Mouse (Mus musculus): ENCODE results near the gene Sgms1. TPM values are rescaled to one million over a fixed set of nuclear protein-coding genes. Genes with fewer than 3 reads are reported as not detected.

Gene Sgms1
- polyA plus RNA-seq, 1 experiment from 2014 or later = 19.2 TPM

- DNase-seq (ENCODE audit: low spot score) = no peak
- Histone ChIP-seq H3K9me3 (ENCODE audit: control insufficient read depth, low read length) (no peaks in the 10 kb centered on the region), H3K4me2 (replicated peaks) (no peak overlapping the region), H3K27ac (no peak overlapping the region), H3K9ac (no peak overlapping the region), H3K36me3 (replicated peaks; ENCODE audit: control insufficient read depth, insufficient read depth) (no peaks in the 10 kb centered on the region), H3K4me3 (replicated peaks; ENCODE audit: low read length) (no peak overlapping the region), H3K27me3 (ENCODE audit: control insufficient read depth, insufficient read depth, low read length) (no peaks in the 10 kb centered on the region), H3K4me1 (replicated peaks; ENCODE audit: control insufficient read depth, insufficient read depth, low read length) (no peaks in the 10 kb centered on the region)
- 65% methylated on average over 6 of the region's 6 CpGs for WGBS
- ATAC-seq (ENCODE audit: low FRiP score) = no peak
These were observed 51.8 kb downstream of the Sgms1 start for GRCm38 (mm10) chr19:32337708-32338107.

- H3K9me3 ChIP-seq (ENCODE audit: control insufficient read depth, low read length) = no peaks in the 10 kb centered on the region
- 95% methylated on average over 2 of the region's 2 CpGs for WGBS
- no peak overlapping the region for H3K4me2 ChIP-seq (replicated peaks)
- no peaks in the 10 kb centered on the region for H3K4me1 ChIP-seq (replicated peaks; ENCODE audit: control insufficient read depth, insufficient read depth, low read length)
- no peak for ATAC-seq (ENCODE audit: low FRiP score)
- H3K27ac ChIP-seq = no peak overlapping the region
- H3K27me3 ChIP-seq (ENCODE audit: control insufficient read depth, insufficient read depth, low read length) = no peaks in the 10 kb centered on the region
- no peak for DNase-seq (ENCODE audit: low spot score)
- no peak overlapping the region for H3K9ac ChIP-seq
- H3K36me3 ChIP-seq (replicated peaks; ENCODE audit: control insufficient read depth, insufficient read depth) = no peaks in the 10 kb centered on the region
- H3K4me3 ChIP-seq (replicated peaks; ENCODE audit: low read length) = no peak overlapping the region
These were observed 54.8 kb downstream of the Sgms1 start for GRCm38 (mm10) chr19:32334751-32335150.

GRCm38 (mm10) chr19:32333544-32333943 lies 56.0 kb downstream of the Sgms1 start:
- no peak for ATAC-seq (ENCODE audit: low FRiP score)
- 86% methylated on average over 4 of the region's 4 CpGs for WGBS
- no peak for DNase-seq (ENCODE audit: low spot score)

GRCm38 (mm10) chr19:32332779-32333460 lies 56.6 kb downstream of the Sgms1 start:
- Histone ChIP-seq H3K36me3 (replicated peaks; ENCODE audit: control insufficient read depth, insufficient read depth) (no peaks in the 10 kb centered on the region), H3K4me1 (replicated peaks; ENCODE audit: control insufficient read depth, insufficient read depth, low read length) (no peaks in the 10 kb centered on the region), H3K27ac (no peak overlapping the region), H3K27me3 (ENCODE audit: control insufficient read depth, insufficient read depth, low read length) (no peaks in the 10 kb centered on the region), H3K9me3 (ENCODE audit: control insufficient read depth, low read length) (no peaks in the 10 kb centered on the region), H3K4me3 (replicated peaks; ENCODE audit: low read length) (no peak overlapping the region), H3K9ac (no peak overlapping the region), H3K4me2 (replicated peaks) (no peak overlapping the region)
- 87% methylated on average over 17 of the region's 17 CpGs for WGBS
- ATAC-seq (ENCODE audit: low FRiP score) (no peak), DNase-seq (ENCODE audit: low spot score) (no peak)

More at GRCm38 (mm10) chr19:32333544-32333943, 56.0 kb downstream of the Sgms1 start:
- Histone ChIP-seq H3K36me3 (replicated peaks; ENCODE audit: control insufficient read depth, insufficient read depth) (no peaks in the 10 kb centered on the region), H3K27me3 (ENCODE audit: control insufficient read depth, insufficient read depth, low read length) (no peaks in the 10 kb centered on the region), H3K9me3 (ENCODE audit: control insufficient read depth, low read length) (no peaks in the 10 kb centered on the region), H3K4me2 (replicated peaks) (no peak overlapping the region), H3K9ac (no peak overlapping the region), H3K27ac (no peak overlapping the region), H3K4me3 (replicated peaks; ENCODE audit: low read length) (no peak overlapping the region), H3K4me1 (replicated peaks; ENCODE audit: control insufficient read depth, insufficient read depth, low read length) (no peaks in the 10 kb centered on the region)

GRCm38 (mm10) chr19:32330231-32330630 lies 59.3 kb downstream of the Sgms1 start:
- Histone ChIP-seq H3K4me3 (replicated peaks; ENCODE audit: low read length) (no peak overlapping the region), H3K27me3 (ENCODE audit: control insufficient read depth, insufficient read depth, low read length) (no peaks in the 10 kb centered on the region), H3K9ac (no peak overlapping the region), H3K36me3 (replicated peaks; ENCODE audit: control insufficient read depth, insufficient read depth) (no peaks in the 10 kb centered on the region), H3K4me1 (replicated peaks; ENCODE audit: control insufficient read depth, insufficient read depth, low read length) (no peaks in the 10 kb centered on the region), H3K27ac (no peak overlapping the region), H3K9me3 (ENCODE audit: control insufficient read depth, low read length) (no peaks in the 10 kb centered on the region), H3K4me2 (replicated peaks) (no peak overlapping the region)
- no peak for ATAC-seq (ENCODE audit: low FRiP score)
- DNase-seq (ENCODE audit: low spot score) = no peak
- 91% methylated on average over 3 of the region's 3 CpGs for WGBS

GRCm38 (mm10) chr19:32329511-32329910 lies 60.0 kb downstream of the Sgms1 start:
- Histone ChIP-seq H3K4me1 (replicated peaks; ENCODE audit: control insufficient read depth, insufficient read depth, low read length) (no peaks in the 10 kb centered on the region), H3K9me3 (ENCODE audit: control insufficient read depth, low read length) (no peaks in the 10 kb centered on the region), H3K4me2 (replicated peaks) (no peak overlapping the region), H3K9ac (no peak overlapping the region), H3K36me3 (replicated peaks; ENCODE audit: control insufficient read depth, insufficient read depth) (no peaks in the 10 kb centered on the region), H3K27ac (no peak overlapping the region), H3K27me3 (ENCODE audit: control insufficient read depth, insufficient read depth, low read length) (no peaks in the 10 kb centered on the region), H3K4me3 (replicated peaks; ENCODE audit: low read length) (no peak overlapping the region)
- DNase-seq (ENCODE audit: low spot score) (no peak), ATAC-seq (ENCODE audit: low FRiP score) (no peak)
- 92% methylated on average over 5 of the region's 5 CpGs for WGBS

- H3K4me3 ChIP-seq (replicated peaks; ENCODE audit: low read length) = no peak overlapping the region
These were observed 61.3 kb downstream of the Sgms1 start for GRCm38 (mm10) chr19:32328089-32328828.

GRCm38 (mm10) chr19:32326621-32327021 lies 62.9 kb downstream of the Sgms1 start:
- H3K9ac ChIP-seq = no peak overlapping the region
- 82% methylated on average over 4 of the region's 4 CpGs for WGBS

More at GRCm38 (mm10) chr19:32328089-32328828, 61.3 kb downstream of the Sgms1 start:
- H3K36me3 ChIP-seq (replicated peaks; ENCODE audit: control insufficient read depth, insufficient read depth) = no peaks in the 10 kb centered on the region
- ATAC-seq (ENCODE audit: low FRiP score) (no peak), DNase-seq (ENCODE audit: low spot score) (no peak)
- WGBS = 40% methylated on average over 2 of the region's 2 CpGs
- H3K4me1 ChIP-seq (replicated peaks; ENCODE audit: control insufficient read depth, insufficient read depth, low read length) = peaks cover 3% of the 10 kb centered on the region; the same call in 1 of the 2 replicates
- no peak overlapping the region for H3K27ac ChIP-seq
- no peaks in the 10 kb centered on the region for H3K9me3 ChIP-seq (ENCODE audit: control insufficient read depth, low read length)
- no peaks in the 10 kb centered on the region for H3K27me3 ChIP-seq (ENCODE audit: control insufficient read depth, insufficient read depth, low read length)
- no peak overlapping the region for H3K4me2 ChIP-seq (replicated peaks)
- no peak overlapping the region for H3K9ac ChIP-seq

GRCm38 (mm10) chr19:32326156-32326555 lies 63.4 kb downstream of the Sgms1 start:
- H3K9me3 ChIP-seq (ENCODE audit: control insufficient read depth, low read length) = no peaks in the 10 kb centered on the region
- H3K27me3 ChIP-seq (ENCODE audit: control insufficient read depth, insufficient read depth, low read length) = no peaks in the 10 kb centered on the region
- WGBS = 88% methylated on average over 3 of the region's 3 CpGs
- H3K4me3 ChIP-seq (replicated peaks; ENCODE audit: low read length) = no peak overlapping the region
- H3K4me1 ChIP-seq (replicated peaks; ENCODE audit: control insufficient read depth, insufficient read depth, low read length) = peaks cover 15% of the 10 kb centered on the region; the same call in 1 of the 2 replicates
- H3K36me3 ChIP-seq (replicated peaks; ENCODE audit: control insufficient read depth, insufficient read depth) = no peaks in the 10 kb centered on the region
- no peak overlapping the region for H3K27ac ChIP-seq
- no peak overlapping the region for H3K9ac ChIP-seq
- H3K4me2 ChIP-seq (replicated peaks) = no peak overlapping the region
- no peak for ATAC-seq (ENCODE audit: low FRiP score)
- DNase-seq (ENCODE audit: low spot score) = no peak

More at GRCm38 (mm10) chr19:32326621-32327021, 62.9 kb downstream of the Sgms1 start:
- Histone ChIP-seq H3K36me3 (replicated peaks; ENCODE audit: control insufficient read depth, insufficient read depth) (no peaks in the 10 kb centered on the region), H3K4me1 (replicated peaks; ENCODE audit: control insufficient read depth, insufficient read depth, low read length) (peaks cover 15% of the 10 kb centered on the region; the same call in 1 of the 2 replicates), H3K27ac (no peak overlapping the region), H3K27me3 (ENCODE audit: control insufficient read depth, insufficient read depth, low read length) (no peaks in the 10 kb centered on the region), H3K9me3 (ENCODE audit: control insufficient read depth, low read length) (no peaks in the 10 kb centered on the region), H3K4me2 (replicated peaks) (no peak overlapping the region), H3K4me3 (replicated peaks; ENCODE audit: low read length) (no peak overlapping the region)
- DNase-seq (ENCODE audit: low spot score) = no peak
- no peak for ATAC-seq (ENCODE audit: low FRiP score)
